Mouse (Mus musculus): ENCODE measurements around the gene Pus3. TPM values are rescaled to one million over a fixed set of nuclear protein-coding genes. Genes with fewer than 3 reads are reported as not detected.

The Pus3 gene
- polyA plus RNA-seq, 1 experiment from 2014 or later, result 15.0 TPM

- WGBS, result 9% methylated on average over 5 of the region's 5 CpGs
- Histone ChIP-seq H3K4me3 (ENCODE audit: low read depth, low read length) (no peak overlapping the region), H3K27ac (ENCODE audit: low read length) (peak overlapping the region; percentile 62), H3K27me3 (ENCODE audit: control insufficient read depth, insufficient read depth, low read depth, low read length) (no peaks in the 10 kb centered on the region), H3K4me1 (ENCODE audit: control insufficient read depth, insufficient read depth, low read length) (peaks cover 13% of the 10 kb centered on the region), H3K9ac (ENCODE audit: low read depth, low read length) (no peak overlapping the region), H3K36me3 (ENCODE audit: control insufficient read depth, insufficient read depth, low read length) (no peaks in the 10 kb centered on the region), H3K4me2 (ENCODE audit: low read length) (0 out of 2 replicates have a peak overlapping the region, but pooled peaks have one; percentile 21), H3K9me3 (replicated peaks; ENCODE audit: control insufficient read depth, low read length, poor library complexity, severe bottlenecking) (no peaks in the 10 kb centered on the region)
- peak; percentile 88 for ATAC-seq
Observed at GRCm38 (mm10) chr9:35523541-35523940, 34.9 kb upstream of the Pus3 start.

DNA sequence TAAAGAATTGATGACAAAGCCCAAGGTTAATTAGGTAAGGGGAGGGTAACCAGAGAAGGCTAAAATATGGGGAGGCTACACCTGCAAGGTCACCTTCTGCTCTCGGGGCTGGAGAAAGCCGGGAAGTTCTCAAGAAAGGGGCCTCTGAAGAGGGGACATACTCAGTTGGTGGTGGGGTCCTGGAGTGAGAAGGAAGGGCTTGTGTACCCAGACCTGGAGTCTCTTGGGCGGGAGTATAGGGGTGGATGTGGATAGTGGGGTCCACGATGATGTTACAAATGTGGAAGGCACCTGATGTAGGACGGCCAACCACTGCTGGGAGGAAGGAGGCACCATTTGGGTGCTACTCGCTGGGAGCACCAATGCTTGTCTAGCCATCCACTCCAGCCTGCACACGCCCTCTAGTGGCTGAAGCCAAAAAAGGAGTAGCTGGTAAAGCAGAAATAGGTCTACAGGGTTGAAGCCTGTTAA is 34.4 kb upstream of the Pus3 start:
- no peaks in the 10 kb centered on the region for H3K27me3 ChIP-seq (ENCODE audit: control insufficient read depth, insufficient read depth, low read depth, low read length)
- no peak overlapping the region for H3K9ac ChIP-seq (ENCODE audit: low read depth, low read length)
- WGBS, result 22% methylated on average over 7 of the region's 7 CpGs
- peaks cover 13% of the 10 kb centered on the region for H3K4me1 ChIP-seq (ENCODE audit: control insufficient read depth, insufficient read depth, low read length)
- 0 out of 2 replicates have a peak overlapping the region, but pooled peaks have one; percentile 21 for H3K4me2 ChIP-seq (ENCODE audit: low read length)
- peak; percentile 83 for ATAC-seq
- H3K27ac ChIP-seq (ENCODE audit: low read length), result peak overlapping the region; percentile 62
- H3K4me3 ChIP-seq (ENCODE audit: low read depth, low read length), result no peak overlapping the region
- H3K9me3 ChIP-seq (replicated peaks; ENCODE audit: control insufficient read depth, low read length, poor library complexity, severe bottlenecking), result no peaks in the 10 kb centered on the region
- no peaks in the 10 kb centered on the region for H3K36me3 ChIP-seq (ENCODE audit: control insufficient read depth, insufficient read depth, low read length)

DNA sequence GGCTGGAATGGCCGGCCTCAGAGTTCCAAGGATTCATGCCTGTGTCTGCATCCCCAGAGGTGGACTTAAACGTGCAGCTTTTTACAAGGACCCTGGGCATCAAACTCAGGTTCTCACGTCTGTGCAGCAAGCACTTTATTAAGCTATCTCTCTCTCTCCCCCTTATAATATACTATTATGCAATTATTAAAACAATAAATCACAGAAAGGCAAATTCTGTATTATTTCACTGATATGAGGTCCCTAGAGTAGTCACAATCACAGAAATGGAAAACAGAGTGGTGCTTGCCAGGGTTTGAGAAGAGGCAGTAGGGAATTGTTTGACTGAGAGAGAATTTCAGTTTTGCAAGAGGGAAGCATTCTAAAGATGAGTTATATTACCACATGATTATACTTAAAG is 29.3 kb upstream of the Pus3 start:
- no peak overlapping the region for H3K4me2 ChIP-seq (ENCODE audit: low read length)
- no peak overlapping the region for H3K4me3 ChIP-seq (ENCODE audit: low read depth, low read length)
- H3K9ac ChIP-seq (ENCODE audit: low read depth, low read length), result no peak overlapping the region
- WGBS, result 76% methylated on average over 3 of the region's 3 CpGs
- no peak for ATAC-seq
- H3K27me3 ChIP-seq (ENCODE audit: control insufficient read depth, insufficient read depth, low read depth, low read length), result no peaks in the 10 kb centered on the region
- no peaks in the 10 kb centered on the region for H3K36me3 ChIP-seq (ENCODE audit: control insufficient read depth, insufficient read depth, low read length)
- H3K4me1 ChIP-seq (ENCODE audit: control insufficient read depth, insufficient read depth, low read length), result peaks cover 3% of the 10 kb centered on the region
- no peak overlapping the region for H3K27ac ChIP-seq (ENCODE audit: low read length)
- H3K9me3 ChIP-seq (replicated peaks; ENCODE audit: control insufficient read depth, low read length, poor library complexity, severe bottlenecking), result no peaks in the 10 kb centered on the region

DNA sequence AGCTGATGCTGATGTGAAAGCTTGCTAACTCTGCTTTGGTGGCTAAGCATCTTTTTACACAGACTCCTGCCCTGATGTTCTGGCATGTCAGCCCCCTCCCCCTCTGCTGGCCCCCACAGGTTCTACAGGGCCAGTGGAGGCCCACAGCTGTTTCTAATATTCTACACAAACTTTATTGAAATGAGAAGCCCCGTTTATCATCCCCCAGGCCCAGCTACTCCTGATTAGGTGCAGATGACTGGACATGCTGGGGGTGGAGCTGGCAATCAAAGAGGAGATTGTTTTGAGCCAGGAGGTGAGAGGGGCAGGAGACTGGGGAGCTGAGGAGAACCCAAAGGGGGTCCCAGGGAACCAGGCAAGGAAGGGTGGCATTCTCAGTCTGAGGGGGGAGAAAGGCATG is 28.6 kb upstream of the Pus3 start:
- no peak overlapping the region for H3K9ac ChIP-seq (ENCODE audit: low read depth, low read length)
- H3K36me3 ChIP-seq (ENCODE audit: control insufficient read depth, insufficient read depth, low read length), result no peaks in the 10 kb centered on the region
- WGBS, result 45% methylated on average over 1 of the region's 1 CpGs
- no peak overlapping the region for H3K27ac ChIP-seq (ENCODE audit: low read length)
- no peak overlapping the region for H3K4me3 ChIP-seq (ENCODE audit: low read depth, low read length)
- no peak for ATAC-seq
- no peaks in the 10 kb centered on the region for H3K4me1 ChIP-seq (ENCODE audit: control insufficient read depth, insufficient read depth, low read length)
- no peak overlapping the region for H3K4me2 ChIP-seq (ENCODE audit: low read length)
- H3K27me3 ChIP-seq (ENCODE audit: control insufficient read depth, insufficient read depth, low read depth, low read length), result no peaks in the 10 kb centered on the region
- no peaks in the 10 kb centered on the region for H3K9me3 ChIP-seq (replicated peaks; ENCODE audit: control insufficient read depth, low read length, poor library complexity, severe bottlenecking)

DNA sequence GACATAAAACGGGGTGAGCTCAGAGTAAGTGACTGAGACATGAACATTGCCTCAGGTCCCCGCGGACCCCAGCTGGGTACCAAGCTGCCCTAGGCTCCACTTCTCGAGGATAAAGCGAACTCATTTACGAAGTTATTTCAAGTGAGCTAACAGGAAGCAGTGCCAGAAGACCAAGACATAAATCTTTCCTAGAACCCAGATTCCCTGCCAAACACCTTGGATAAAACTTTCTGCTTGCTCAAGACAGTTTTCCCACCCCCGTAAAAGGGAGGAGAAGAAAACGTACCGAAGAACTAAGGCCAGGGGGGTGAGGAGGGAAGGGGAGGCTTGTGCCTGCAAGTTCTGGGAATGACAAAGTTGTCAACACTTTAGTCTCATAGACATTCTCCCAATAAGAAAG is 25.1 kb upstream of the Pus3 start:
- Histone ChIP-seq H3K36me3 (ENCODE audit: control insufficient read depth, insufficient read depth, low read length) (no peaks in the 10 kb centered on the region), H3K4me3 (ENCODE audit: low read depth, low read length) (no peak overlapping the region), H3K27me3 (ENCODE audit: control insufficient read depth, insufficient read depth, low read depth, low read length) (no peaks in the 10 kb centered on the region), H3K4me2 (ENCODE audit: low read length) (no peak overlapping the region), H3K4me1 (ENCODE audit: control insufficient read depth, insufficient read depth, low read length) (no peaks in the 10 kb centered on the region), H3K27ac (ENCODE audit: low read length) (no peak overlapping the region), H3K9ac (ENCODE audit: low read depth, low read length) (no peak overlapping the region), H3K9me3 (replicated peaks; ENCODE audit: control insufficient read depth, low read length, poor library complexity, severe bottlenecking) (no peaks in the 10 kb centered on the region)
- 80% methylated on average over 9 of the region's 9 CpGs for WGBS
- no peak for ATAC-seq

DNA sequence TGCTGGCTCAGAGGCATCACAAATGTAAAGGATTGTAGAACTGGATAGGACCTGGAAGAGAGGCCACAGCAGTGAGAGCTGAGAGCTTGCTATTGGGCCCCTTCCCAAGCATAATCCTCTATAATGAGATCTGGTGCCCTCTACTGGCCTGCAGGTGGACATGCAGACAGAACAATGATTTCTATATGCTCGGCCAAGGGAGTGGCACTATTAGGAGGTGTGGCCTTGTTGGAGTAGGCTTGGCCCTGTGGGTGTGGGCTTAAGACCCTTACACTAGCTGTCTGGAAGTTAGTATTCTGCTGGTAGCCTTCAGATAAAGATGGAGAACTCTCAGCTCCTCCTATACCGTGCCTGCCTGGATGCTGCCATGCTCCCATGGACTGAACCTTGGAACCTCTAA is 23.3 kb upstream of the Pus3 start:
- Histone ChIP-seq H3K4me2 (ENCODE audit: low read length) (no peak overlapping the region), H3K4me1 (ENCODE audit: control insufficient read depth, insufficient read depth, low read length) (no peaks in the 10 kb centered on the region), H3K36me3 (ENCODE audit: control insufficient read depth, insufficient read depth, low read length) (0 out of 2 replicates have a peak, but pooled peaks cover 2% of the 10 kb centered on the region), H3K4me3 (ENCODE audit: low read depth, low read length) (no peak overlapping the region), H3K27ac (ENCODE audit: low read length) (no peak overlapping the region), H3K9me3 (replicated peaks; ENCODE audit: control insufficient read depth, low read length, poor library complexity, severe bottlenecking) (no peaks in the 10 kb centered on the region), H3K27me3 (ENCODE audit: control insufficient read depth, insufficient read depth, low read depth, low read length) (no peaks in the 10 kb centered on the region), H3K9ac (ENCODE audit: low read depth, low read length) (no peak overlapping the region)
- peak; percentile 90 for ATAC-seq
- 8% methylated on average over 2 of the region's 2 CpGs for WGBS

- Histone ChIP-seq H3K4me2 (ENCODE audit: low read length) (no peak overlapping the region), H3K27ac (ENCODE audit: low read length) (no peak overlapping the region), H3K36me3 (ENCODE audit: control insufficient read depth, insufficient read depth, low read length) (peaks cover 5% of the 10 kb centered on the region), H3K4me3 (ENCODE audit: low read depth, low read length) (no peak overlapping the region), H3K9me3 (replicated peaks; ENCODE audit: control insufficient read depth, low read length, poor library complexity, severe bottlenecking) (no peaks in the 10 kb centered on the region), H3K27me3 (ENCODE audit: control insufficient read depth, insufficient read depth, low read depth, low read length) (no peaks in the 10 kb centered on the region), H3K4me1 (ENCODE audit: control insufficient read depth, insufficient read depth, low read length) (no peaks in the 10 kb centered on the region), H3K9ac (ENCODE audit: low read depth, low read length) (no peak overlapping the region)
- ATAC-seq, result no peak
- 78% methylated on average over 4 of the region's 4 CpGs for WGBS
Observed at GRCm38 (mm10) chr9:35535876-35536275, 22.5 kb upstream of the Pus3 start.

DNA sequence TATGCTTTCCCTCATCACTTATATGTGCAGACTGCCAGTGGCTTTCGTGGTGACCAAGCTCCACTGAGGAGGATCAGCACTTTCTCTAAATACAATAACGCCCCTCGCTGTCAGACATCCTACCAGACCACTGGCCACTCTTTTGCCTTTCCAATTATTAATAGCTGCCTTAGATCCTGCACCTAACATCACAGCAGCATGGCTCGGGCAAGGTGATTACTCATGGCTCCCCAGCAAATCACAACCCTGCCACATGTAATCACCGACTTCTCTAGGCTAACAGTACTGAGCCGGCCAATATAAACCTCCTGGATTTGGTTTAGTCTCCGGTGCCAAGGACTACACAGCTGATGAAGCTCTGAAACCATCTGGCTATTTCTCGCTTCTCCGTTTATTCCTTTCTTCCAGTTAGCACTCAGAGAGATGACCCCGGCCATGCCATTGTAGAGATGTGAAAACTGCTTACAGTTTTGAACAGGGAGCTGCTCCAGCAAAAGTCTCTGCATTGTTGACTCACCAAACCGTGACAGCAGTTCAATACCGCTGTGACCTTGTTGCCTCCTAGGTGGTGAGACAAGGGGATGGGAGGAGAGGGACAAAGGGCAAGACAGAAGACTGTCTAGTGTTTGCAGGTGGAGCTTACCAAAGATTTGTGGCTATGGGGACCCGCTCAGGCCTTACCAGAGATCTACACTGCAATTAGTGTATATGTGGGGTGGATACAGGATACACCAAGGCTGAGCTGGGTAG is 19.2 kb upstream of the Pus3 start:
- Histone ChIP-seq H3K4me3 (ENCODE audit: low read depth, low read length) (no peak overlapping the region), H3K9me3 (replicated peaks; ENCODE audit: control insufficient read depth, low read length, poor library complexity, severe bottlenecking) (no peaks in the 10 kb centered on the region), H3K9ac (ENCODE audit: low read depth, low read length) (no peak overlapping the region), H3K27ac (ENCODE audit: low read length) (no peak overlapping the region), H3K36me3 (ENCODE audit: control insufficient read depth, insufficient read depth, low read length) (peaks cover 12% of the 10 kb centered on the region), H3K4me1 (ENCODE audit: control insufficient read depth, insufficient read depth, low read length) (no peaks in the 10 kb centered on the region), H3K4me2 (ENCODE audit: low read length) (no peak overlapping the region), H3K27me3 (ENCODE audit: control insufficient read depth, insufficient read depth, low read depth, low read length) (no peaks in the 10 kb centered on the region)
- WGBS, result 75% methylated on average over 13 of the region's 13 CpGs
- ATAC-seq, result no peak

- 90% methylated on average over 5 of the region's 5 CpGs for WGBS
- Histone ChIP-seq H3K4me1 (ENCODE audit: control insufficient read depth, insufficient read depth, low read length) (no peaks in the 10 kb centered on the region), H3K9me3 (replicated peaks; ENCODE audit: control insufficient read depth, low read length, poor library complexity, severe bottlenecking) (no peaks in the 10 kb centered on the region), H3K4me3 (ENCODE audit: low read depth, low read length) (no peak overlapping the region), H3K9ac (ENCODE audit: low read depth, low read length) (no peak overlapping the region), H3K4me2 (ENCODE audit: low read length) (no peak overlapping the region), H3K36me3 (ENCODE audit: control insufficient read depth, insufficient read depth, low read length) (peaks cover 15% of the 10 kb centered on the region), H3K27ac (ENCODE audit: low read length) (no peak overlapping the region), H3K27me3 (ENCODE audit: control insufficient read depth, insufficient read depth, low read depth, low read length) (no peaks in the 10 kb centered on the region)
- ATAC-seq, result peak; percentile 44; the same call in 1 of the 2 replicates
Observed at GRCm38 (mm10) chr9:35541024-35541423, 17.4 kb upstream of the Pus3 start.

Data from midbrain, embryonic 16.5 days (tissue).